Mouse (Mus musculus) myocyte (in vitro differentiated cells): ENCODE measurements around the gene Snrk.

Experiments used
- E2F4 ChIP-seq: IDR thresholded peaks from one replicate; pipeline ENCODE4 v1.6.1; 2011; ENCODE audit warnings: mild to moderate bottlenecking, control low read depth, moderate library complexity; ENCODE audit not compliant: insufficient read depth
- MAX ChIP-seq: IDR thresholded peaks from one replicate; pipeline ENCODE4 v1.6.1; 2011; ENCODE audit warnings: low read depth, mild to moderate bottlenecking, control low read depth
- MYOG ChIP-seq, 3 experiments: IDR thresholded peaks; one replicate each; pipeline ENCODE4 v1.6.1; 2011; ENCODE audit warnings: control low read depth in 2 of 3, low read depth in 2 of 3, mild to moderate bottlenecking in 2 of 3; ENCODE audit not compliant: insufficient read length in 2 of 3, control insufficient read depth in 1 of 3, insufficient read depth in 1 of 3
- POLR2A ChIP-seq: IDR thresholded peaks from one replicate; pipeline ENCODE4 v1.6.1; 2011; ENCODE audit warnings: low read depth, mild to moderate bottlenecking, control low read depth, moderate library complexity; ENCODE audit not compliant: insufficient read length
- POLR2AphosphoS2 ChIP-seq: IDR thresholded peaks from one replicate; pipeline ENCODE4 v1.6.1; 2011; ENCODE audit warnings: low read depth, control low read depth; ENCODE audit not compliant: insufficient read length
- SRF ChIP-seq: IDR thresholded peaks from one replicate; pipeline ENCODE4 v1.6.1; 2011; ENCODE audit warnings: low read depth; ENCODE audit not compliant: control insufficient read depth, insufficient read length
- TCF12 ChIP-seq: IDR thresholded peaks from one replicate; pipeline ENCODE4 v1.6.1; 2011; ENCODE audit warnings: mild to moderate bottlenecking, control low read depth; ENCODE audit not compliant: poor library complexity, insufficient read depth, severe bottlenecking
- USF1 ChIP-seq: IDR thresholded peaks from one replicate; pipeline ENCODE4 v1.6.1; 2011; ENCODE audit warnings: low read depth, mild to moderate bottlenecking, control low read depth, moderate library complexity

DNA sequence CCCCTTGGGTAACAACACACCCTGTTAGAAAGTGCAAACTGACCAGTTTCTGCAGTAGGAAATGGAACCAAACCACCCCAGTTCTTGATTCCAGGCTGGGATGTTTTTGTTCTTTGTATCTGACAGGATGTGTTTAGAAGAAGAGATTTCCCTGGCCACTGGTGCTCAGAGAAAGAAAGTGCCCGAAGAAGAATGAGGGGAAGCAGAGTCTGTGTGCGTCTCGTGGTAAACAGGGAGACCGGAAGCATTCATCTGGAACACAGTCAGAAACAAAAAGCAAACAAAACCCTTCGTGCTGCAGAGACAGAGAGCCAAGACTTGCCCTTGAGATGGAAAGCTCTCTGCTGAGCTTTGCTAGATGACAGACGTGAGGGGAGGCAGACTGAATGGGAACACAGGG lies 32.0 kb upstream of the Snrk start:
- TF ChIP-seq USF1 (no peak), MYOG (IDR thresholded peaks at IDR 0.05; ENCODE audit: control insufficient read depth in 1 of 3, insufficient read depth in 1 of 3, insufficient read length in 2 of 3, low read depth in 2 of 3) (no peak), E2F4 (no peak), POLR2A (no peak), TCF12 (no peak), SRF (no peak), POLR2AphosphoS2 (no peak), MAX (no peak)
